Comparison of ENCODE assay signal across 20 mouse cellular contexts in the genomic region with DNA sequence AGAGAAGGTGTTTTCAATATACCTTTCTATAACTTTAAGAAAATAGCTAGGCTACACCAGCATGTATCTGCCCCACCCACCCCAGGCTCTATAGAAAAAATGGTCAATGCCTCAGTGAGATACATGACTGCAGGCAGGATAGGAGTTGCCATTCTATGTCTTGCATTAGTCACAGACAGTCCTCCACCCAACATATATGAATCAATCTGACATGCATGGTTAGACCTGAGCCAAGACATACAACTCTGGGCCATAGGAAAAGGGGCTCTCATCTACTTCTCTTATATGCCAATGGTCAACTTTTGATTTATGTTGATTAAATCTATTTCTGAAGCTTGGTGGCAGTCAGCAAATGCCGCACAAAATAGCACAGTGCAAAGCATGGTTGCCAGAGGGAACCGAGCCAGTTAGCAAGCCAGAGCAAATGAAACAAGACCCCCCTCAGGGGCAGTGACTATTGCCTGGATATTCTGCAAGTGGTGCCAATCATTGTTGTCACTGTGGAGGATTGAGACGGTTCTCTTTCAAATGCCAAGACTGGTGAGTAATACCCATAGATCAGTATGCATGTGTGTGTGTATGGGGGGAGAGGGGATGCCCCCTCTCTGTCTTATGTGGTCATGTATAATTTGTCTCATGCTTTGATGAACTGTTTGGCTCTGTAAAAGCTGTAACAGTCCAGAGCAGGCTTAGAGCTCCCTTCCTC. TPM values are rescaled to one million over a fixed set of nuclear protein-coding genes. Genes with fewer than 3 reads are reported as not detected.
DNase-seq lines count a peak whose midpoint lies in the region; ATAC-seq lines count a peak whose summit lies in the region.
"Had no signal": no experiment of that assay in that cellular context is flagged by ENCODE, and none has a peak within 500 bp of the region (broad histone marks: within the 10 kb centered on the region; RNA-seq: fewer than 3 reads in every experiment).

No protein-coding gene starts in this region.

- no peak overlapping the region for H3K9ac ChIP-seq in forebrain, embryonic 14.5 days (ENCODE audit: low read length)
- H3K9ac ChIP-seq in forebrain, embryonic 11.5 days (ENCODE audit: low read length) = no peak overlapping the region
- H3K9ac ChIP-seq in embryonic facial prominence, embryonic 14.5 days (ENCODE audit: low read depth, low read length) = no peak overlapping the region
- H3K9ac ChIP-seq in midbrain, embryonic 16.5 days (ENCODE audit: low read depth, low read length) = no peak overlapping the region
- H3K9ac ChIP-seq: heart, embryonic 12.5 days; limb, embryonic 12.5 days; liver, embryonic 12.5 days had no signal

- H3K4me2 ChIP-seq in forebrain, embryonic 14.5 days (ENCODE audit: low read length) = no peak overlapping the region
- H3K4me2 ChIP-seq in forebrain, embryonic 11.5 days (ENCODE audit: low read depth, low read length, severe bottlenecking) = no peak overlapping the region
- H3K4me2 ChIP-seq in embryonic facial prominence, embryonic 14.5 days (ENCODE audit: low read depth, low read length) = no peak overlapping the region
- no peak overlapping the region for H3K4me2 ChIP-seq in midbrain, embryonic 16.5 days (ENCODE audit: low read length)
- H3K4me2 ChIP-seq: heart, embryonic 12.5 days; limb, embryonic 12.5 days; liver, embryonic 12.5 days had no signal

- intact Hi-C loops in left cerebral cortex, postnatal 4 days (cut with DNase I) = no loop called here
- intact Hi-C loops in left cerebral cortex, postnatal 10 days (cut with DNase I) = no loop called here

- H3K27ac ChIP-seq in forebrain, embryonic 14.5 days (ENCODE audit: low read depth, low read length) = no peak overlapping the region
- no peak overlapping the region for H3K27ac ChIP-seq in forebrain, embryonic 11.5 days (ENCODE audit: low read depth, low read length)
- no peak overlapping the region for H3K27ac ChIP-seq in embryonic facial prominence, embryonic 14.5 days (replicated peaks; ENCODE audit: low read depth, low read length)
- H3K27ac ChIP-seq in midbrain, embryonic 16.5 days (ENCODE audit: low read length) = no peak overlapping the region
- H3K27ac ChIP-seq: limb, embryonic 12.5 days; liver, embryonic 12.5 days had no signal

- H3K9me3 ChIP-seq in forebrain, embryonic 14.5 days (replicated peaks; ENCODE audit: control insufficient read depth, low read length) = no peaks in the 10 kb centered on the region
- no peaks in the 10 kb centered on the region for H3K9me3 ChIP-seq in forebrain, embryonic 11.5 days (ENCODE audit: control insufficient read depth, low read length)
- H3K9me3 ChIP-seq in embryonic facial prominence, embryonic 14.5 days (ENCODE audit: control insufficient read depth, low read length) = no peaks in the 10 kb centered on the region
- H3K9me3 ChIP-seq in midbrain, embryonic 16.5 days (replicated peaks; ENCODE audit: control insufficient read depth, low read length, poor library complexity, severe bottlenecking) = no peaks in the 10 kb centered on the region
- H3K9me3 ChIP-seq: heart, embryonic 12.5 days; limb, embryonic 12.5 days; liver, embryonic 12.5 days had no signal

- no peak; the same call in 1 of the 2 replicates for ATAC-seq in forebrain, embryonic 14.5 days
- no peak for ATAC-seq in forebrain, embryonic 11.5 days (replicated peaks; ENCODE audit: low FRiP score)
- peak; percentile 33; the same call in 1 of the 2 replicates for ATAC-seq in embryonic facial prominence, embryonic 14.5 days (ENCODE audit: low read depth)
- 0 out of 2 replicates have a peak, but pooled peaks have one; percentile 48 for ATAC-seq in midbrain, embryonic 16.5 days
- ATAC-seq: liver, embryonic 12.5 days had no signal

- WGBS in forebrain, embryonic 14.5 days = 61% methylated on average over 3 of the region's 3 CpGs
- WGBS in forebrain, embryonic 11.5 days = 76% methylated on average over 3 of the region's 3 CpGs
- WGBS in embryonic facial prominence, embryonic 14.5 days = 44% methylated on average over 3 of the region's 3 CpGs
- 67% methylated on average over 3 of the region's 3 CpGs for WGBS in midbrain, embryonic 16.5 days

- no peaks in the 10 kb centered on the region for H3K27me3 ChIP-seq in forebrain, embryonic 14.5 days (replicated peaks; ENCODE audit: control insufficient read depth, insufficient read depth, low read length)
- no peaks in the 10 kb centered on the region for H3K27me3 ChIP-seq in forebrain, embryonic 11.5 days (ENCODE audit: control insufficient read depth, insufficient read depth, low read length)
- H3K27me3 ChIP-seq in embryonic facial prominence, embryonic 14.5 days (replicated peaks; ENCODE audit: control insufficient read depth, insufficient read depth, low read length) = no peaks in the 10 kb centered on the region
- no peaks in the 10 kb centered on the region for H3K27me3 ChIP-seq in midbrain, embryonic 16.5 days (ENCODE audit: control insufficient read depth, insufficient read depth, low read depth, low read length)
- H3K27me3 ChIP-seq: heart, embryonic 12.5 days; limb, embryonic 12.5 days; liver, embryonic 12.5 days had no signal

- no peaks in the 10 kb centered on the region for H3K4me1 ChIP-seq in forebrain, embryonic 14.5 days (ENCODE audit: control insufficient read depth, insufficient read depth, low read length)
- no peaks in the 10 kb centered on the region for H3K4me1 ChIP-seq in forebrain, embryonic 11.5 days (replicated peaks; ENCODE audit: control insufficient read depth, insufficient read depth, low read length)
- H3K4me1 ChIP-seq in embryonic facial prominence, embryonic 14.5 days (ENCODE audit: control insufficient read depth, insufficient read depth, low read length) = peaks cover 4% of the 10 kb centered on the region; the same call in 1 of the 2 replicates
- no peaks in the 10 kb centered on the region for H3K4me1 ChIP-seq in midbrain, embryonic 16.5 days (ENCODE audit: control insufficient read depth, insufficient read depth, low read length)
- H3K4me1 ChIP-seq: heart, embryonic 12.5 days; limb, embryonic 12.5 days; liver, embryonic 12.5 days had no signal

- H3K36me3 ChIP-seq in forebrain, embryonic 14.5 days (ENCODE audit: control insufficient read depth, insufficient read depth, low read length) = no peaks in the 10 kb centered on the region
- H3K36me3 ChIP-seq in forebrain, embryonic 11.5 days (ENCODE audit: control insufficient read depth, insufficient read depth, low read length) = no peaks in the 10 kb centered on the region
- H3K36me3 ChIP-seq in embryonic facial prominence, embryonic 14.5 days (ENCODE audit: control insufficient read depth, insufficient read depth, low read length) = no peaks in the 10 kb centered on the region
- no peaks in the 10 kb centered on the region for H3K36me3 ChIP-seq in midbrain, embryonic 16.5 days (ENCODE audit: control insufficient read depth, insufficient read depth, low read length)
- H3K36me3 ChIP-seq: heart, embryonic 12.5 days; limb, embryonic 12.5 days; liver, embryonic 12.5 days had no signal

- H3K4me3 ChIP-seq in forebrain, embryonic 14.5 days (ENCODE audit: low read depth, low read length) = no peak overlapping the region
- no peak overlapping the region for H3K4me3 ChIP-seq in forebrain, embryonic 11.5 days (ENCODE audit: low read depth, low read length)
- no peak overlapping the region for H3K4me3 ChIP-seq in embryonic facial prominence, embryonic 14.5 days (ENCODE audit: low read depth, low read length)
- no peak overlapping the region for H3K4me3 ChIP-seq in midbrain, embryonic 16.5 days (ENCODE audit: low read depth, low read length)
- H3K4me3 ChIP-seq: heart, embryonic 12.5 days; limb, embryonic 12.5 days; liver, embryonic 12.5 days; myocyte had no signal

- peak; percentile 23 for DNase-seq in forebrain, embryonic 14.5 days (ENCODE audit: low spot score)
- no peak for DNase-seq in forebrain, embryonic 11.5 days (ENCODE audit: low spot score)
- DNase-seq in left cerebral cortex, postnatal 4 days = peak; percentile 53
- DNase-seq in left cerebral cortex, postnatal 10 days (ENCODE audit: extremely low spot score in 1 of 2, low spot score in 2 of 2) = no peak
- peak; percentile 71 for DNase-seq in embryonic facial prominence, embryonic 14.5 days (ENCODE audit: low spot score)
- DNase-seq in layer of hippocampus, postnatal 14 days (ENCODE audit: low spot score in 2 of 2) = no peak
- no peak for DNase-seq in heart, adult 9 months (ENCODE audit: low spot score in 2 of 2)
- DNase-seq: adrenal gland, adult 8-10 months; cerebellum, postnatal 36 days; heart, postnatal 14 days; kidney, adult 8-10 months; kidney, postnatal 14 days; lung, adult 2 months; lung, postnatal 36 days; thymus, postnatal 14 days had no signal

RNA-seq across cellular contexts. Expression of a gene that starts 13.7 kb away (rescaled TPM):
- 0.19 and 0.34 TPM in 2 replicates for polyA plus RNA-seq in forebrain, embryonic 14.5 days (2014; fragmentation: Nextera tagmentation; extraction: Ambion mirVana)
- 0.16 TPM in 1 of 2 replicates, not detected in the other for polyA plus RNA-seq in forebrain, embryonic 11.5 days (2014; fragmentation: Nextera tagmentation; extraction: Ambion mirVana)
- total RNA-seq in left cerebral cortex, postnatal 4 days (2021) = 1 to 10 TPM; 4.6 to 5.5 TPM
- total RNA-seq in left cerebral cortex, postnatal 10 days (2021) = 1 to 10 TPM; 4.5 to 5.0 TPM
- polyA plus RNA-seq in embryonic facial prominence, embryonic 14.5 days (2014; fragmentation: Nextera tagmentation; extraction: Ambion mirVana) = 0.28 TPM in 2 replicates
- polyA plus RNA-seq in midbrain, embryonic 16.5 days (2015; fragmentation: Nextera tagmentation; extraction: Ambion mirVana) = 0.09 and 0.14 TPM in 2 replicates
- 1 to 10 TPM; 3.1 to 3.6 TPM for total RNA-seq in layer of hippocampus, postnatal 14 days (2021)
- polyA plus RNA-seq: liver, embryonic 12.5 days had no signal

Comparison
In these comparisons a context has a peak if more than half of its experiments do, and no peak if none do; other contexts are left out.
1. DNase-seq: peak in forebrain, embryonic 14.5 days (single experiment), left cerebral cortex, postnatal 4 days (single experiment) and embryonic facial prominence, embryonic 14.5 days (single experiment); none in forebrain, embryonic 11.5 days (single experiment), left cerebral cortex, postnatal 10 days (0 of 2), layer of hippocampus, postnatal 14 days (0 of 2) and heart, adult 9 months (0 of 2).
2. ATAC-seq: peak in embryonic facial prominence, embryonic 14.5 days (single experiment) and midbrain, embryonic 16.5 days (single experiment); none in forebrain, embryonic 14.5 days (single experiment) and forebrain, embryonic 11.5 days (single experiment).